Mouse (Mus musculus) midbrain, embryonic 10.5 days (tissue): ENCODE data around the gene Runx1. TPM values are rescaled to one million over a fixed set of nuclear protein-coding genes. Genes with fewer than 3 reads are reported as not detected.

Experiments
- DNase-seq: peaks from one replicate; pipeline ENCODE4 v3.0.0-alpha.2; 2017; ENCODE audit warnings: low spot score
- H3K27ac ChIP-seq: fragments of 300-500 bp; sonication (generic); replicated peaks from 2 replicates; pipeline ENCODE4 v1.5.1; 2016; ENCODE audit warnings: mild to moderate bottlenecking
- H3K27me3 ChIP-seq: fragments of 300-500 bp; sonication (generic); 2 replicates; pipeline ENCODE4 v1.6.1; 2016; ENCODE audit warnings: low read depth, mild to moderate bottlenecking; ENCODE audit not compliant: poor library complexity, severe bottlenecking
- H3K36me3 ChIP-seq: fragments of 300-500 bp; sonication (generic); 2 replicates; pipeline ENCODE4 v1.6.1; 2016; ENCODE audit warnings: mild to moderate bottlenecking, moderate library complexity
- H3K4me1 ChIP-seq: fragments of 300-500 bp; sonication (generic); 2 replicates; pipeline ENCODE4 v1.6.1; 2016
- H3K4me3 ChIP-seq: fragments of 300-500 bp; sonication (generic); 2 replicates; pipeline ENCODE4 v1.5.1; 2016; ENCODE audit warnings: mild to moderate bottlenecking, moderate library complexity
- H3K9me3 ChIP-seq: fragments of 300-500 bp; sonication (generic); replicated peaks from 2 replicates; pipeline ENCODE4 v1.6.1; 2016; ENCODE audit warnings: mild to moderate bottlenecking
- WGBS: fragments of 180-500 bp; shearing (Covaris S2); methylation state at CpG from one replicate; pipeline ENCODE4 v1.1.7; 2016; 5-methylcytosine and 5-hydroxymethylcytosine counted together
- polyA plus RNA-seq: library from polyadenylated mRNA; unstranded; fragments of >200 nt; fragmentation: Nextera tagmentation; extraction: Ambion mirVana; gene quantifications from 2 replicates; pipeline ENCODE4 v1.2.1, GENCODE M21; 2016

The Runx1 gene
- polyA plus RNA-seq, 1 experiment from 2014 or later, result 1.0 TPM

GRCm38 (mm10) chr16:92726870-92727269, 99.1 kb downstream of the Runx1 start:
- no peak overlapping the region for H3K27ac ChIP-seq
- DNase-seq, result no peak
- H3K9me3 ChIP-seq, result no peaks in the 10 kb centered on the region
- H3K36me3 ChIP-seq, result no peaks in the 10 kb centered on the region
- WGBS, result 93% methylated on average over 9 of the region's 9 CpGs
- H3K4me3 ChIP-seq, result no peak overlapping the region
- peaks cover 13% of the 10 kb centered on the region for H3K4me1 ChIP-seq
- H3K27me3 ChIP-seq, result no peaks in the 10 kb centered on the region

GRCm38 (mm10) chr16:92724526-92724925, 101.4 kb downstream of the Runx1 start:
- Histone ChIP-seq H3K27ac (no peak overlapping the region), H3K4me3 (no peak overlapping the region), H3K36me3 (no peaks in the 10 kb centered on the region), H3K9me3 (no peaks in the 10 kb centered on the region), H3K27me3 (no peaks in the 10 kb centered on the region), H3K4me1 (peaks cover 5% of the 10 kb centered on the region; the same call in 1 of the 2 replicates)
- 94% methylated on average over 3 of the region's 3 CpGs for WGBS
- DNase-seq, result no peak

GRCm38 (mm10) chr16:92720678-92721077, 105.3 kb downstream of the Runx1 start:
- H3K27me3 ChIP-seq, result peaks cover 15% of the 10 kb centered on the region; the same call in 1 of the 2 replicates
- H3K36me3 ChIP-seq, result no peaks in the 10 kb centered on the region
- H3K4me1 ChIP-seq, result peaks cover 13% of the 10 kb centered on the region
- no peaks in the 10 kb centered on the region for H3K9me3 ChIP-seq
- 0 out of 2 replicates have a peak overlapping the region, but pooled peaks have one; percentile 15 for H3K27ac ChIP-seq
- 86% methylated on average over 10 of the region's 10 CpGs for WGBS
- no peak overlapping the region for H3K4me3 ChIP-seq
- no peak for DNase-seq

DNA sequence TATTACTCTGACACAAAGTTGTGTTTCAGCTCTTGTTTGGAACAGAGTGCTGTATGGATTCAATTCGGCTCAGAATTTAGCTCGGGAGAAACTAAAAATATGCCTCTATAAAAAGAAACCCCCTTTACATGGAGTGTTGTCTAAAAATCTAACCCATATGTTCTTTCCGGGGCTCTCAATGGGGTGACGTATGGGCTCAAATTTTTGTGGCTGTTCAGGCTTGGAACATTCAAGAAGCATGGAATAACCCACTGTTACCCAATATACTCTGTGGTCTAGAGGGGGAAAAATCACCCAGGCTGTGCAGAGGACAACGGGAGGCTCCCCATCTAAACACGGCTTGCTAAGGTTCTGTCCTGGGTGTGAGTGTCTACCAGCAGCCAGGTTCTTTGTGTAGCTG, 106.2 kb downstream of the Runx1 start:
- 92% methylated on average over 6 of the region's 6 CpGs for WGBS
- no peaks in the 10 kb centered on the region for H3K9me3 ChIP-seq
- no peak overlapping the region for H3K27ac ChIP-seq
- no peak overlapping the region for H3K4me3 ChIP-seq
- peaks cover 16% of the 10 kb centered on the region for H3K4me1 ChIP-seq
- DNase-seq, result no peak
- no peaks in the 10 kb centered on the region for H3K36me3 ChIP-seq
- H3K27me3 ChIP-seq, result peaks cover 21% of the 10 kb centered on the region; the same call in 1 of the 2 replicates

DNA sequence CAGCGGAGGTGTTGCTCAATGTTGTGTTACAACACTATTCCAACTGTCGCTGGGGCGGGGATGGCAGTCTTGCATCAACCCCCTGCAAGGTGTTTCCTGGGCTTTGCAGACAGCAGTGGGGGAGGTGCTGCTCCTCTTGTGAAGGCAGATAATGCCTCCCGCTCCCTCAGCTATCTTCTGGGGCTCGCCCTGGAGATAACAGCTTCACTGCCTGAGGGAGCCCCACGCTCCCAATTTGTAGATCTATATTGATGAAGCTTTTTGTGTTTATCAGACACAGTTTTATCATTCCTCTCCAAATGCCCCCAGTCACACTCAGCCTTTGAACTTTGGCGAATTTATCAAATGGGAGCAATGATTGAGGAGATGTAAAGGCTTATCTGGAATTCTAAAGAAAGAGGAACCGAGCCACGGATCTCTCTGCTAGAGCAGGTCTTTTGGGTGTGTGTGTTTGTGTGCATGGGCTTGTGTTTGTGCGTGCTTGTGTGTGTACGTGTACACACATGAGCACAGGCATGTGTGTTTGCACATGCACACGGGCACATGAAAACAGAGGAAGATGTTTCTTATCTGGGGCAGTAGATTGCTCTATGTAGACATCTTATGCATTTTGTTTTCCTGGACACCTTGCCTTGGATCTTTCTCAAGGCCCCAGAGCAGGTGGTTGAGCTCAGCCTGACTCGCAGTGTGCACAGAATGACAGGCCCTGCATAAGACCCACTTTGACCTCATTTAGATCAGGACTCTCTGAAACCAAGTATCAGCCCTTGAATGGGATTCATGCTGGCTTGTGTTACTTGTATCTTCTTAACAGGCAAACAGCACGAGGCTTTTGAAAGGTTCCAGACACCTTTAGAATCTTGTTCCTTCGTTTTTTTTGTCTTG, 110.1 kb downstream of the Runx1 start:
- WGBS, result 30% methylated on average over 15 of the region's 15 CpGs
- no peak overlapping the region for H3K27ac ChIP-seq
- no peaks in the 10 kb centered on the region for H3K9me3 ChIP-seq
- no peak for DNase-seq
- peaks cover 22% of the 10 kb centered on the region; the same call in 1 of the 2 replicates for H3K27me3 ChIP-seq
- peaks cover 16% of the 10 kb centered on the region for H3K4me1 ChIP-seq
- H3K4me3 ChIP-seq, result no peak overlapping the region
- no peaks in the 10 kb centered on the region for H3K36me3 ChIP-seq

- H3K9me3 ChIP-seq, result no peaks in the 10 kb centered on the region
- H3K27me3 ChIP-seq, result peaks cover 24% of the 10 kb centered on the region
- peaks cover 3% of the 10 kb centered on the region; the same call in 1 of the 2 replicates for H3K4me1 ChIP-seq
- no peak for DNase-seq
- 14% methylated on average over 1 of the region's 1 CpGs for WGBS
- H3K27ac ChIP-seq, result no peak overlapping the region
- no peak overlapping the region for H3K4me3 ChIP-seq
- H3K36me3 ChIP-seq, result no peaks in the 10 kb centered on the region
These were observed 115.8 kb downstream of the Runx1 start for GRCm38 (mm10) chr16:92710161-92710560.

DNA sequence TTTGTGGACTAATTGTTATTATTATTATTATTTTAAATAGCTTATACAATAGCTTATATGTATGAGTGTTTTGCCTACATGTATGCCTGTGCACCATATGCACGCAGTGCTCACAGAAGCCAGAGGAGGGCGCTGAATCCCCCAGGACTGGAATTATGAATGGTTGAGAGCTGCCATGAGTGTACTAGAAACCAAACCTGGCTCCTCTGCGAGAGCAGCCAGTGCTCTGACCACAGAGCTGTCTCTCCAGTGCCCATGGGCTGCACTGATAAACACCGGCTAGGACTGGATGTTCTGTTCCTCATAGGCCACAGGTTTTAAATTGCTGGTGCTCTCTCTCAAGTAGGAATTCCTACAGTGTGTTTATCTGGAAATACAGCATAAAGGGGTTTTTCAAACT, 117.2 kb downstream of the Runx1 start:
- DNase-seq, result no peak
- 66% methylated on average over 4 of the region's 4 CpGs for WGBS
- H3K9me3 ChIP-seq, result no peaks in the 10 kb centered on the region

GRCm38 (mm10) chr16:92707712-92708111, 118.2 kb downstream of the Runx1 start:
- Histone ChIP-seq H3K4me3 (no peak overlapping the region), H3K4me1 (peaks cover 3% of the 10 kb centered on the region; the same call in 1 of the 2 replicates), H3K36me3 (no peaks in the 10 kb centered on the region), H3K27me3 (peaks cover 39% of the 10 kb centered on the region), H3K27ac (no peak overlapping the region), H3K9me3 (no peaks in the 10 kb centered on the region)
- 80% methylated on average over 4 of the region's 4 CpGs for WGBS
- DNase-seq, result no peak

More for the DNA sequence above, 117.2 kb downstream of the Runx1 start:
- Histone ChIP-seq H3K27ac (no peak overlapping the region), H3K27me3 (peaks cover 30% of the 10 kb centered on the region), H3K4me3 (no peak overlapping the region), H3K36me3 (no peaks in the 10 kb centered on the region), H3K4me1 (peaks cover 3% of the 10 kb centered on the region; the same call in 1 of the 2 replicates)

- no peaks in the 10 kb centered on the region for H3K36me3 ChIP-seq
- WGBS, result 77% methylated on average over 2 of the region's 2 CpGs
- H3K4me3 ChIP-seq, result no peak overlapping the region
- H3K9me3 ChIP-seq, result no peaks in the 10 kb centered on the region
- DNase-seq, result no peak
- no peak overlapping the region for H3K27ac ChIP-seq
- H3K4me1 ChIP-seq, result peaks cover 3% of the 10 kb centered on the region; the same call in 1 of the 2 replicates
- H3K27me3 ChIP-seq, result peaks cover 45% of the 10 kb centered on the region
These were observed 118.8 kb downstream of the Runx1 start for GRCm38 (mm10) chr16:92707146-92707545.

GRCm38 (mm10) chr16:92705564-92706458, 120.1 kb downstream of the Runx1 start:
- Histone ChIP-seq H3K27ac (no peak overlapping the region), H3K27me3 (peaks cover 58% of the 10 kb centered on the region), H3K36me3 (no peaks in the 10 kb centered on the region), H3K4me3 (no peak overlapping the region), H3K4me1 (peaks cover 3% of the 10 kb centered on the region; the same call in 1 of the 2 replicates), H3K9me3 (no peaks in the 10 kb centered on the region)
- WGBS, result 85% methylated on average over 7 of the region's 7 CpGs
- DNase-seq, result no peak

DNA sequence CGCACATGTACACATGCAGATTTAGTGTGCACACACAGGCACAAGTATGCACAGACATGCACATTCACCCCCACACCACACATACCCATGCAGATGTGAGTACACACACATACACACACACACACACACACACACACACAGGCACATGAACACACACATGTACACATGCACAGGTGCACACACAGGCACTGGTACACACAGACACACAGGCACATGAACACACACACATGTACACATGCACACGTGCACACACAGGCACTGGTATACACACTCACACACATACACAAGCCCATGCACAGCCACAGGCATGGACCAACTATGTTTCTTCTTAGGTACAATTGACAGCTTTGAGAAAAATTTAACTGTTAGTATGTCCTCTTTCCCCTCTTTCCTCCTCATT, 122.1 kb downstream of the Runx1 start:
- H3K27me3 ChIP-seq, result peaks cover 73% of the 10 kb centered on the region
- no peaks in the 10 kb centered on the region for H3K36me3 ChIP-seq
- H3K4me1 ChIP-seq, result peaks cover 15% of the 10 kb centered on the region
- H3K4me3 ChIP-seq, result no peak overlapping the region
- 98% methylated on average over 2 of the region's 2 CpGs for WGBS
- H3K27ac ChIP-seq, result no peak overlapping the region
- DNase-seq, result no peak
- H3K9me3 ChIP-seq, result no peaks in the 10 kb centered on the region

- Histone ChIP-seq H3K27me3 (peaks cover 96% of the 10 kb centered on the region), H3K4me1 (peaks cover 46% of the 10 kb centered on the region), H3K9me3 (no peaks in the 10 kb centered on the region), H3K36me3 (no peaks in the 10 kb centered on the region), H3K27ac (no peak overlapping the region), H3K4me3 (peak overlapping the region; percentile 69)
- DNase-seq, result peak; percentile 50
- 2% methylated on average over 27 of the region's 27 CpGs for WGBS
These were observed 126.2 kb downstream of the Runx1 start for GRCm38 (mm10) chr16:92699531-92700397.
